Mouse (Mus musculus) left cerebral cortex, postnatal 10 days (tissue): Measurements from ENCODE around the gene Mlxip. TPM values are rescaled to one million over a fixed set of nuclear protein-coding genes. Genes with fewer than 3 reads are reported as not detected.
A peak's percentile ranks its signal among the peaks of the same experiment; 100 is the strongest.

Experiments
- DNase-seq, 2 experiments: peaks; one replicate each; pipeline ENCODE4 v3.0.0; 2021 to 2022; ENCODE audit warnings: low spot score in 2 of 2, mixed read lengths in 1 of 2; ENCODE audit errors: extremely low spot score in 1 of 2
- intact Hi-C: fragments of 180-260 bp; cut with DNase I; formaldehyde crosslinking; loops from one replicate; pipeline ENCODE4 v1.15.1; 2025
- total RNA-seq, 2 experiments: library from RNA; stranded (reverse); gene quantifications; 2 replicates each; pipeline ENCODE4 v1.2.3; 2021

Gene Mlxip
- total RNA-seq, 2 experiments from 2014 or later = 22.6 to 24.6 TPM

DNA sequence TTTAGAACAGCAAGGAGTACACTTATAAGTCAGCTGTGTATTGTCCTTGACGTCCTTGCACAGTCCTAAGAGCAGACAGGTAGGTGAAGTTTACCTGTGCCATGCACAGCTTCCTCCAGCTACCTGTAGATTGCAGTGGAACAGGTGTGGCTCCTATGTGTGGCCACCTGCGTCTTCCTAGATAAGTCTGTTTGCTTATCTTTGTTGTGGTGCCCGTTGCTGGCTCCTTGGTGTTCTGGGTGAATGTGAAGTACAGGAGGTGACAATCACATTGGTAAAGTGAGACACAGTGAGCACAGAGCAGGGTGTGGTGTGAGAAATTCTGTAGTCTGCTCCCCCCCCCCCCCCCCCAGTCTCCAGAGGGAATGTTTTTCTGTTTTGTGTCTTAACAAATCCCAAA, 21.6 kb downstream of the Mlxip start:
- intact Hi-C loops = no loop called here

DNA sequence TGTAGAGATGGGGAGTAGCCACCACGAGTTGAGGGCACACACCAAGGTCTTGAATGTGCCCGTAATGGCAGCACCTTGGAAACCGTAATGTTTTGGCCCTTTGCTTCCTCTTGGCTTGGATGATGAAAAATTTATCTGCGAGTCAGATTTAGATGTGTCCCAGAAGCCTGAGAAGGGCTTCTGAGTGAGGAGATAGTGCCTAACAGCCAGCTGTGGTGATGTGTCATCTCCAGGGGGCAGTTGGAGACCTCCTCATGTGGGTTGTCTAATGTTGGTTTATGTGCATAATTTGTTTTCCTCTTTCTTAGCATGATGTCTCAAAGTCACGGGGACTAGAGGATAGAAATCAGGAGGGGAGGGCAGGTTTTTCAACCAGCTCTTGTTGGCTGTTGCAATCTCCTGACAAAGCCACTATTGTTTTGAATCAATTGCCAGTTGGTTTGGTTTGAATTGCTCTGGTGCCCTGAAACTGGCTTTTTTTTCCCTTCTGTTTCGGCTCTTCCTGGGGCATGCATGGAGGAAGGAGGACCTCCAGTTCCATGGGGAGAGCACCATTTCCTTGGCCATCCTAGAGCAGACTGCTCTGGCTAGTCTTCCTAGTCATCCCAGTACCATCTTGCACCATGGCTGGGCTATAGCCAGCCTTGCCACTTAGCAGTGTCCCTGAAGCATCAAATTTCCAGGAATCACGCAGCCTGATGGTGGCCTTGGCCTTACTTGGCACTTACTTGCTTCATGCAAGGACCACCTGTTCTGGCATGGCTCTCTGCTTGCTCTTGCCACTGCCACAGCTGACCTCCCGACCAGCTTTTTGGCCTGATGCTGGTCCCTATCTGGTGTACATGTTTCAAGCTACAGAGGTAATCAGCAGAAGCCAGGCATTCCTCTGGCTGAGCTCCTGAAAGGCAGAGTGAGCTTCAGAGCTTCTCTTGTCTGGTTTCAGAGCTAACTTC, 22.2 kb downstream of the Mlxip start:
- intact Hi-C loops = no loop called here
- DNase-seq = no peak

More for the DNA sequence above, 21.6 kb downstream of the Mlxip start:
- no peak for DNase-seq

DNA sequence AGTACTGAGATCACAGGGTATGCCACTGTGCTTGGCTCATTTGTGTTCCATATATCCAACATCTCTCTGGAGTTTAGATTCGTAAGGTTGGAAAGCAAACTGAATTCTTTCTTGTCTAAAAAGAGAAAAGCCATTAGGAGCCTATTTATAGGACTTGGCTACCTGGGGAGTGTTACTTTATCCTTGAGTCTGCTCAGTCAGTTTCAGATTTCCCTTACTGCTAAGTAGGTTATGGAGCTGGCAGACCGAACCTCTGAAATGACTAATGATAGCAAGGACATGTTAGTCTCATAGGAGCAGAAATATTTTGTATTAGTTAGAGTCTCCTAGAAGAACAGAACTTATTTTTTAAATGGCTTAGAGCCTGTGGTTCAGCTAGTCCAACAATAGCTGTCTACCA, 29.3 kb downstream of the Mlxip start:
- DNase-seq = no peak
- intact Hi-C loops = no loop called here

DNA sequence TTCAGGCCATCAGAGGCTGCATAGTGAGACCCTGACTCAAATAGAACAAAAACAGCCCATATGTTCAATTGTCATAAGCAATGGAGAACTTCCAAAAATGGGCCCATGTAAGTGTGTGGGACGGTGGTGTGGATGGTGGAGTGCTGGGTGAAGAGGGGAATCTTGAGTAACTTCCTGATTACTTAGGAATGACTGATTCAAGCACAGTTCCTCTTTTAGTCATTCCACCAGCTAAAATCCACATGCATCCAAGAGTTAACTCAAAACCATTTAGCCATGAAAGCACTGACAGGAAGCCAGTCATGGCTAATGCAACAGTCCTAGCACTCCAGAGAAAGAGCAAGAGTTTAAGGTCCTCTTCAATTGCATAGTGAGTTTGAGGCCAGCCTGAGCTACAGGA, 33.0 kb downstream of the Mlxip start:
- no peak for DNase-seq

DNA sequence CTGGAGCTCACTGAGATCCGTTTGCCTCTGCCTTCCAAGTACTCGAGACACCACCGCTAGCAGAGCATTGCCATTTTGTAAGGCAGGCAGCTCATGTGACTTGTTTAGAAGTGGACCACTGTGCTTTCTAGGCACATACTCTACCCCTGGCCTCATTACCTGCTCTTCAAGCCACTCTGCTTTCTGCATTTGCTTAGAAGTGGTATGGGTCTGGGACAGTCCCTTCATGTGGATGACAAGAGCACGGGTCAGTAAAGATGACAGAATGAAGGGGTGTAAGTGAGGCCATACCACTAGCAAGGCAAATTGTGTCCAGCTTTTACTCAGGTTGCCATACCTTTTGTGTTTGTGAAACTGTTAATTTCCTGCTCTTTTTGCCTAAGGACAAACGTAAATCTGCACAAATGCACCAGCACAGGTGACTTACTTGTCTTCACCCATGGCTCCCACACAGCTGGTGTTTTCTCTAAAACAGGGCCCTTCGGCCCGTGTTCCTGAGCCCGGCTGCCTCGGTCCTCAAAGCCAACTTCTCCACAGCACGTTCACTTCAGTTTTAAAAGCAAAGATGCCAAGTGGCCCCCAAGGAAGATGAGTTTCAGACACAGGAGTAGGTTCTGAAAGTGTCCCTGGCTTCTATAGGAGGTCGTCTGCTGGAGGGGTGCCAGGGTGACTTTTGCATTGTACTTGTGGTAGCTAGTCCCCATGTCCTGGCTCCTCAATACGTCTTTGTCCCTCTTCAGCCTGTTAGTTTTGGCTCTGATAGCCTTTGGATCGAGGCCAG, 37.1 kb downstream of the Mlxip start:
- peak; percentile 47 to 70 for DNase-seq
- intact Hi-C loops = no loop called here

More for the DNA sequence above, 33.0 kb downstream of the Mlxip start:
- intact Hi-C loops = no loop called here

DNA sequence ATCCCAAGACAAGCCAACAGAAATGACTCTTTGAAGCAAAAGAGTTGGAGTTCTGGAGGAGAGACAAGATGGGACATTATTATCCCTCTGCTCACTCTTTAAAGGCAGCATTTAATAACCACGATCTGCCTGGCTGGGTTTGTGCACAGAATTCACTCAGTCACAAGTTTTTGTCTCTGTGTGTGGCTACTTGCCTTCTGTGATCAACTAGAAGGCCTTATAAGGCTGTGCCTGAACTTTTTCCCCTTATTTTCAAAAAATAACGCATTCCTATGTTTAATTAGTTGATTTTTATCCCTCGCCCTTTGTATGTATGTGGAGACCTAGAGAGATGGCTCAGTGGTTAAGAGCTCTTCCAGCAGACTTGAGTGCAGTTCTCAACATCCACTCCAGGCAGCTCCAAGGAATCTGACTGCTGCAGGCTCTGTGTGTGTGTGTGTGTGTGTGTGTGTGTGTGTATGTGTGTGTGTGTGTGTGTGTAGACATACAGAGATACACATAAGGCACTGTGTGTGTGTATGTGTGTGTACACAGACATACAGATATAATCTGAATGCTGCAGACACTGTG, 37.8 kb downstream of the Mlxip start:
- DNase-seq = no peak
- intact Hi-C loops = no loop called here

DNA sequence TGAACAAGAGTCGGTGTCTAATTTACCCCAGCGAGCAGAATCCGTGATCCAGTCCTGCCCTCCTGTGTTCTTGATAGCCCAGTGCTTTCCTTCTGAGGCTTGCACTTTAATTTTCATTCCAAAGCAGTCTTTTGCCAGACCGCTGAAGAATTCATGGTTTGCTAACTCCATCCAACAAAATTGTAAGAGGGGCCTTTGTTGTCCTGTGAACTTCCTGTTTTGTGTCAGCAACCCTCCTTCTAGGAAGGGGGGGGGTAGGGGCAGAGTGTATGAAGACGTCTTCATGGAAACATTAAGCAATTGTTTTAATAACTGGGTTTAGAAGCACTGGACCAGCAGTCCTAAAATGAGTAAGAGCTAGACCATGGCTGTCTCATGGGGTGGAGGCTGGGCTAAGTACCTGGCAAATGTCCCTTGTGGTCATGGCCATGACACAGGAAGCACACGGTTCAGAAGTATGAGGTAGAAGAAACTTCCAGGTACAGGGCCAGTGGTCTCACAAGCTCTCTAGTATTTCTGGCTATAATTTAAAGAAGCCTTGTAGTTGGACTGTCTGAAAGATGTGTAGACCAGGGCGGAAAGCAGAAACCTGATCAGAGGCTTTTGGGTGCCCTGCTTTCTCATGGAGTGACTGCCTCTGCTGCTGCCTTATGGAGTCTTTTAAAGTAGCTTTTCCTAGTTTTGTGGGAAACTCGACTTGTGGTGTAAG, 41.6 kb downstream of the Mlxip start:
- DNase-seq = no peak
- intact Hi-C loops = loop anchor here (5.0 kb wide), 3 partner anchors 59 to 184 kb away; partner anchors contain the start of gene Wdr66

DNA sequence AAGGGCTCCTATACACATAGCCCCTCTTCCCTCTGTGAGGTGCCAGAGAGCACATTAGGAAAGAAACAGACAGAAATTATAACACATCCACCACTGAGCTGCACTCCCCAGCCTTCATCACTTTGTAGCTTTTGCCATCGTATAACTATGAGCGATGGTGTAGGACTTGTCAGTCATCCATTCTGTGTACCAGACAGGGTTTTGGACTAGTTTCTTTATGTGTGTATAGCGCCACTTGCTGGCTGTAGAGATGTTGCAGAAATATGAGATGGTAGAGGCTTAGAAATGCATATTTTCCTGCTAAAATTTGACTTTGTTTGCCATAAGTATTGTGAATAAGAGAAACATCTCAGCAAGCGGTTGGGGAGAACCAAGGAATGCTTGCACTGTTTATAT, 42.2 kb downstream of the Mlxip start:
- intact Hi-C loops = loop anchor here (5.0 kb wide), 3 partner anchors 59 to 184 kb away; partner anchors contain the start of gene Wdr66
- peak in 1 of 2 experiments; percentile 46 for DNase-seq

DNA sequence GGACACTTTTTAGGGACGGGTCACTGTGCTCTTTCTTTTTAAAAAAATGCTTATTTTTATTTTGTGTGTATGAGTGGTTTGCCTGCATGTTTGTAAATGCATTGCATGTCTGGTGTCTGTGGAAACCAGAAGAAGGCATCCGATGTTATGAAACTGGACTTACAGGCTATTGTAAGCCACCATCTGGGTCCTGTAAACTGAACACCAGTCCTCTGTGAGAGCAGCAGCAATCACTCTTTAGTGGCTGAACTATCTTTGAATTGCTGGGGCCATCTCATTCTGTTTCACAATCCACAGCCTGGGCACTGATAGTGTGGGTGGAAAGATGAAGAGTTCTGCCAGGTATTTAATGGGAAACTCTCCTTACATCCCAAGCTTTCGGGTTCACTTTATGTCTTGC, 43.8 kb downstream of the Mlxip start:
- DNase-seq = no peak
- intact Hi-C loops = loop anchor here (5.0 kb wide), 3 partner anchors 61 to 186 kb away; partner anchors contain the start of gene Wdr66

DNA sequence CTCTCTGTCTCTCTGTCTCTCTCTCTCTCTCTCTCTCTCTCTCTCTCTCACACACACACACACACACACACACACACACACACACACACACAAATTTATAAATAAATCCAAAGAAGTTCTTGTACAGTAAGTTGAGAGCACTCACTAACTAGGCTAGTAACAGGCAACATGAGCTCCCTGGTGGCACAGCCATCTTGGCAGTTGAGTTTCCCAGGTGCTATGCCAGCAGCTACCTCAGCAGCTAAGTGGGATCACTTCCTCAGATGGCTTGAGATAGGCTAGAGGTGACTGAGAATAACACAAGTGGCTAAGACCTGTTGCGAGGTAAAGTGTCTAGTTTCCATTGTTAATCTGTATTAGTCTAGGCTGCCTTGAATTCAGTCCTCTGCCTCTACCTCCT, 44.7 kb downstream of the Mlxip start:
- peak in 1 of 2 experiments; percentile 1 for DNase-seq
- intact Hi-C loops = loop anchor here (5.0 kb wide), 3 partner anchors 62 to 187 kb away; partner anchors contain the start of gene Wdr66

DNA sequence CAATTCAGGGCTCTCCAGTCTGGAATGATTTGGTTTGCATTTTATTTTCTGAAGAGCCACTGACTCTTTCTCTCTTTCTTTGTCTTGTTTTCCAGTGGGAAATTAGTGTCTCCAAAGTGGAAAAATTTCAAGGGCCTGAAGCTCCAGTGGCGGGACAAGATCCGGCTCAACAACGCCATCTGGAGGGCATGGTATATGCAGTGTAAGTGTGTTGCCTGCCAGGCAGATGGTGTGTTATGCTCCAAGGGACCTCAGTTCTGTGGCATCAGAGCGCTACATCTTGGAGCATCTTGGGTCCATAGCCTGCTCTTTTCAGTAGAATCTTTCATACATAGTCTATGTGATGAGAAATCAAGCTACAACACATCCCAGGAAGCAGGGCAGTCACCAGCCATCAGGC, 45.3 kb downstream of the Mlxip start:
- DNase-seq = peak in 1 of 2 experiments; percentile 47
- intact Hi-C loops = loop anchor here (5.0 to 10.0 kb wide), 4 partner anchors 63 to 188 kb away; partner anchors contain the start of gene Wdr66

DNA sequence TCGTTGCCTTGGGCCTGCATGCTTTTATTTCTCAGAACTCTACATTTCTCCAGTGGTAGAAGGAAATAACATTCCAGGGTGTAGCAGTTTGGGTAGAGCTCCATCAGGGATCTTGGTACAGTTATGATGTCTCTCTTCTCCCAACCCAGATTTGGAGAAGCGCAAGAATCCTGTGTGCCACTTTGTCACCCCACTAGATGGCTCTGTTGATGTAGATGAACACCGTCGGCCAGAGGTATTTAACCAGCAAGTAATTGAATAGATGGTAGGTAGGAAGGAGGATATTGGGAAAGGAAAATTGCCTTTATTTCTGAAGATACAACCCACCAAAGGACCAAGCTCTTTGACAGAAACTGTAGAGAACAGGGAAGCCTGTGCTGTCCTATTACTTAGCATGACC, 46.1 kb downstream of the Mlxip start:
- intact Hi-C loops = loop anchor here (10.0 kb wide), 1 partner anchor 174 kb away; no protein-coding TSS in a partner anchor
- peak in 1 of 2 experiments; percentile 20 for DNase-seq

DNA sequence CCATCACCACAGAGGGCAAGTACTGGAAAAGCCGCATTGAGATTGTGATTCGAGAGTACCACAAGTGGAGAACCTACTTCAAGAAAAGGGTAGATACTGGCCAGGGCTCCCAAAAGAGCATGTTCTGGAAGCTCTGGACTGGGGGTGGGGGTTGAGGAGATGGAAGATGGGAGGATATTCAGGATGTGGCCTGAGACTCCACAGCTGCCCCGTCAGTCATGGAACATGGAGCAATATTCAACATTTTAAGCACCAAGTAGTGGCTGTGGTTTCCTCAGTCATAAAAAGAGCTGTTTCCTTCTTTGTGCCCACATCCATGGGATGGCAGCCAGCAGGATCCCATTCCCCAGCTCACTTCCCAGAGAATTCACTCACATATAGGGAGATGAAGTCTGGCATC, 47.7 kb downstream of the Mlxip start:
- no peak for DNase-seq
- intact Hi-C loops = loop anchor here (10.0 kb wide), 1 partner anchor 173 kb away; no protein-coding TSS in a partner anchor

DNA sequence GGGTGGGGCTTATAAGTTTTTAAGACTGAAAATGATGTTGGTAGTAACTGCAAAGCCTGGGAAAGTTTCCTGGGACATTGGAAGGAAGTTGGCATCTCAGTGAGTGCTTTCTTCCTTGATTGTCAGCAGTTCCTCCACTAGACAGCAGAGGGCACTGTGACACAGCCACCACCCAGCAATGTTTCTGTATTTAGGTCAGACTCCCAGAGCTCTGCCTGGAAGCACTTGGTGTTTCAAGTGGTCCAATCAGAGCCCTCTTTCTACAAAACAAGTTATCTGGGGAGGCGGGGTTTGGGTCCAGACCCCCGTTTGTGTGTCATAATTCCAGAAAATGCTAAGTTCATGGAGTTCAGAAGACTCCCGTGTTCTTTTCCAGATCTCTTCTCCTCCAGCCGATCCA, 49.5 kb downstream of the Mlxip start:
- peak; percentile 68 to 76 for DNase-seq
- intact Hi-C loops = loop anchor here (2.0 to 10.0 kb wide), 2 partner anchors 55 to 171 kb away; no protein-coding TSS in a partner anchor

DNA sequence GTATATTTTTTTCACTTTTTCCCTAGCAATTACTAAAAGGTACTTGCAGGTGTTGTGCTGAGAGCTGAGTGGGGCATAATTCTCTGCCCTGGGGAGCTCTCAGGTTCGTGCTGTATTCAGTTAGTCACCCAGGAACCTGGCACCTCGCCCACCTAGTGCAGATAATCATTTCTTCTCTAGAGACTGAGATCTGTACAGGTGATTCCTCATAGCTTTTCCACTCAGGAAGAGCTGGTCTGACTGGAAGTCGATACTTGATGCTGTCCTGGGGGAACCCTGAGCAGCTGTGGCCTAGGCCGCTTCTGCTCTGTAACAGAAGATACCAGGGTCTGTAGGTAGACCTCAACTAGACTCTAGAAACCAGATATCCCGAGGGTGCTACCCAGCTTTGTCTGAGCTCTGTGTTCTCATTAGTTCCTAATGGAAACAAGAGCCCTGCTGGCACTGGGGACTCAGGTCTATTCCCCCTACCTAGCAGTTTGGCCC, 50.3 kb downstream of the Mlxip start:
- intact Hi-C loops = loop anchor here (2.0 to 10.0 kb wide), 2 partner anchors 54 to 170 kb away; no protein-coding TSS in a partner anchor
- no peak for DNase-seq

DNA sequence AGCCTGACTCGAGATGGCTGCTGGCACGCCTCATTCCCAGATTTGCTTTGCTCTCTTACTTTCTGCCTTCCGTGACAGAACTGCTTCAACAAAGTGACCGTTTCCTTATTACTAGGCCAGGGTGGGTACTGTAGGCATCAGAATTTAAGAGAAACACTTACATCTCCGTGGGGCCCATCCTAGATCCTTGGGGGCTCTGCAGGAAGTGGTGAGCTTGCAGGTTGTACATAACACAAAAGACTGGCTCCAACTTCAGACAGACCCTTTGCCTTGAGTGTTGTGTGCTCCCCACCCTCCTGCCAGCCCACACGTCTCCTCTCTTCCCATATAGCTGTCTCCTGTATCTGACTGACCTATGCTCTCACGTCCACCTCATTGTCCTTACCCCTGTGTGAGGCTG, 57.3 kb downstream of the Mlxip start:
- intact Hi-C loops = no loop called here
- no peak for DNase-seq

DNA sequence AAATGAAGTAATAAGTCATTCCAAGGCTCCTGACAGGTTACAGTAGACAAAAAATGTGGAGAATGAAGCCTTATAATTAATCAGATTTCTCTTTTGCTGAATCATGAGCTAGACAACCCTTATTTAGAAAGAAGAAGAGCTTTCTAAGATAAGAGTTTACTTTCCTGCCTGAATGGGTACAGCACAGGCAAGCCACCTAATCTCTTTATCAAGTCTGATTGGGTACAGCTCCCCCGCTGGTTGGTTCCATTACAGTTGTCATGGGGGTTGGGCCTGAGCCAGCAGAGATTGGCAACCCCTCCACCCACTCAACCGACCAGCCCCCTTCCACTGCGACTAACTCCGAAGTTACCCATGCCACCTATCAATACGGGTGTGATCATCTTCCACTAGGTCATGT, 66.8 kb downstream of the Mlxip start:
- DNase-seq = no peak
- intact Hi-C loops = no loop called here

DNA sequence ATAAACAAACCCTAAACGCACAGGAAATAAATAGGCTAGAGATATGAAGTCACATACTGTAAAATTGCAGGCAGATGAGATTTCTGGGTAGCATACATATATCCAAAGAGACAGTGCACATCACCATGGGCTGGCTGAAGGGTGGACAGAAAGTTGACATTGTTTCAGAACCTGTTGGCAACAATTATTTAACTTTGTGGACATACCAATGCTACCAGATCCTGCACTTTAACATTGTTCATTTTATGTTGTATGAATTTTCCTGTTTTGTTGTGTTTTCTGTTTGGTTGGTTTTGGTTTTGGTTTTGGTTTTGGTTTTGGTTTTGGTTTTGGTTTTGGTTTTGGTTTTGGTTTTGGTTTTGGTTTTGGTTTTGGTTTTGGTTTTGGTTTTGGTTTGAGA, 70.0 kb downstream of the Mlxip start:
- DNase-seq = no peak
- intact Hi-C loops = no loop called here
